Mouse (Mus musculus) T-cell, adult 2 months (primary cell): Measurements from ENCODE around the gene Kiss1r.
"Not testable (repeated sequence)": the region's sequence is repeated elsewhere in the genome, so short reads cannot be mapped to it uniquely, and the experiment has no call there.

Experiments
- DNase-seq: peaks from one replicate; pipeline ENCODE4 v3.0.0; 2022; ENCODE audit warnings: low spot score

The Kiss1r gene

DNA sequence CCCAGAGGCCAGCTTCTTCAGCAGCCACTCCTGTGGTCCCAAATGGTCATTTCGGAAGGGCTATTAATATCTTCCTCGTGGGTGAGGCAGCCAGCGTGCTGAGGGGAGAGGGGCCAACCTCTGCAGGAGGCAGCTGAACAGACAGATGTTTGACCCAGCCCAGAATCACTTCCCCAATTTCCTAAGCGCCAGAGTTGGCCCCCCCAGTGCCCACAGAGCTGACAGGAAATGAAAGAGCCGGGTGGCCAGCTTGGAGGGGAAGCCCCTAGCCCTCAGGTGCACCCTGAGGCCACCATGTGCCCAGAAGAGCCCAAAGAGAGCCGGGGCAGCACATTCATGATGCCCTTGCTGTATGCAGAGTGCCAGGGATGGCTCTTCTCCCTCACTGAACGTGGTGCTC lies 24.0 kb downstream of the Kiss1r start:
- no peak for DNase-seq

DNA sequence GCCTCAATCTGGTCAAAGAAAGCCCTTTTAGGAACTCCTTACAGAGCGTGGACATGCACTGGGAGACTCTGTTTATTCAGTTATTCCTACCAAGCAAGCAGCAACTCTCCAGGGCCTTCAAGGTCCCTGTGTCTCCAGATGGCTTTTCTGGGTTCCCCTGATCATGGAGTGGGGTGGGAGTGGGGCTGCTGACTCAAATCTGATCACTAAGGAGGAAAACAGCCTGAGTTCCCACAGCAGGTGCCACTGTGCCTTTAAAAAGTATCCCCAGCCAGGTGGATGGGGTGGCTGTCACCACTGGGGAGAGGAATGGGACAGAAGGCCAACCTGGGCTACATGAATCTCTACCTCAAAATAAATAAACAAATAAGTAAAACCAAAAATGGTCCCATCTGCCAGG lies 26.2 kb downstream of the Kiss1r start:
- DNase-seq = no peak

DNA sequence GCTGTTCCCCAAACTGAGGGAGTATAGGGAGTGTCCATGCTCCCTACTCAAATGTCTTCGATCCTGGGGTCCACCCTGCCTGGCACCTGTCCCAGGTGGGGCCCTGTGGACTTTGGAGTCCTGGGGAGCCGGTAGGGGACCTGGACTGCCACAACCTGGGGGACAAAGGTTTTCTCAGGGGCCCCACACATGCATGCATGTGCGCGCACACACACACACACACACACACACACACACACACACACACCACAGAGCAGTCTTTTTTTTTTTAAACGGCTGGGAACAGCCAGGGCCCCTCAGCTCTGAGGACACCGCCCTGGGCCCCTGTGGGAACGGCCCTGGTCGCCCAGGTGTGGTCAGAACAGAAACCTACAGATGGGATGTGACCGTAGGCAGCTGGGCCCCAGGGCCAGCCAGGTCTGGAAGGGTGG lies 26.7 kb downstream of the Kiss1r start:
- DNase-seq = no peak

DNA sequence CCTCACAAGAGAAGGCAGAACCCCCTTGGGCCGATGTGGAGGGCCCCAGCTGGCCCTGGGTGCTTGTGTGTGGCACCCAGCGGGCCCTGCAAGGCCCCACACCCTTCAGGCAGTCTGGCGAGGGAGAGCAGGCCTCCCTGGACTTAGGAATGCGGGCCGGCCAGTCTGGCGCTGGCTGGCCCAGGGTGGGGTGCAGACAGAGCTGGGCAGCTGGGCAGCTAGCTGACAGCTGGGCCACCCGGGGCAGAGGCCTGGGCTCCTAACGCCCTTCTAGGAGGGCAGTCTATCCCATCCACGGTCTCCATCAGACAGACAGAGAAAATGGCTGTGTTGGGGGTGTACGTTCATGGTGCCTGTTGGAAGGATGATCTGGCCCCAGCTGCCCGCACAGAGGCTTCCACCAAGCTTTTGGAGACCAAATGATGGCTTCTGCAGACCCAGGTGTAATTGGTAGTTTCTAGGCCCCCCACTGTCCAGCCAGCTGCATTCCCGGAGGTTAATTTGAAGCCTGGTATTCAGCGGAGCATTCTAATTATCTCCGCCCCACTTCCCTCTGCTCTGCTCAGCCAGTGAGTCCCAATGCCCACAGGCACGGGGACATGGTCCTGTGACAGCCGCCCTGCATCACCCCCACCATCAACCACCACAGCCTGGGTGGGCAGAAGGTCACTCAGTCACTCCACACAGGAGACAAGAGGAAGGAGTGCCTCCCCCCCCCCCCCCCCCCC lies 28.9 kb downstream of the Kiss1r start:
- no peak for DNase-seq

DNA sequence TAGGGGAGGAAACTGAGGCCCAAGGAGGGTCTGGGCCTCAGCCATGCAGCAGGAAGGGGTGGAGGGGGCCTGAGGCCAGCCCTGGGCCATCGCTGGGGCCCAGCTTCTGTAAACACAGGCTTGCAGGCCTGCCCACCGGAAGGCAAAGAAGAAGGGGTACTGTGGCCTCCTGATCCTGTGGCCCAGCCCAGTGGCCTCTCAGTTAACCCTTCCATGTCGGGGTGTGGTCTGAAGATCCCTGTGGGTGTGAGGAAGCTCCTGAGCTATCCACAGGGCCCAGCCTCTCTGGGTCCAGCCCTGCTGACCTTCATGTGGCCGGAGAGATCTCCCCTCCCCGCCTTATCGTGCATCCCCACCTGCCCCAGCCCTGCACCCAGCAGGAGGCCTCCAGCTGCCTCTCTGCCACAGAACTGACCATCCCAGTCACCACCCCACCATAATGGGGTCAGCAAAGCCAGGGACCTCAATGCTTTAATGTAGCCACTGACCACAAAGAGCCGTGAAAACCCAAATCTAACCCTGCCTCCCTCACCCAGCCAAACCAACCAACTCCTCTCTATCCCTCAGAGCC lies 30.1 kb downstream of the Kiss1r start:
- no peak for DNase-seq

DNA sequence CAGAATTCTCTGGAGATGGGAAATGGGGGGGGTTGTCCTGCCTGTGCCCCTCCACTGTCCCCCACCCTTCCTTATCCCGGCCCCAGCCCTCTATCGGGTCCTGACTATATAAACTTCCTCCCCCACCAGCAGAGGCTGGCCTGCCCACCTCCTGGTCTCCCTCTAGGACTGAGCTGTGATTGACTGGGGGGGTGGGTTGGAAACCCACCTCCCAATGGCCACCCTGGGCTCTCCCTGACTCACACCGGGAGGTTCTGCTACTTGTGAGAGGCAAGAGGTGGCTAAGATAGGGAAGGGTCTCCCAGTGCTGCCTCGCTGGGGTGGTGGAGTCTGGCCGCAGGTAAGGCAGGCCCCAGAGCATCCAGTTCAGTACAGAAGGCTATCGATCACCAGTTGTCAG lies 30.7 kb downstream of the Kiss1r start:
- DNase-seq = no peak

DNA sequence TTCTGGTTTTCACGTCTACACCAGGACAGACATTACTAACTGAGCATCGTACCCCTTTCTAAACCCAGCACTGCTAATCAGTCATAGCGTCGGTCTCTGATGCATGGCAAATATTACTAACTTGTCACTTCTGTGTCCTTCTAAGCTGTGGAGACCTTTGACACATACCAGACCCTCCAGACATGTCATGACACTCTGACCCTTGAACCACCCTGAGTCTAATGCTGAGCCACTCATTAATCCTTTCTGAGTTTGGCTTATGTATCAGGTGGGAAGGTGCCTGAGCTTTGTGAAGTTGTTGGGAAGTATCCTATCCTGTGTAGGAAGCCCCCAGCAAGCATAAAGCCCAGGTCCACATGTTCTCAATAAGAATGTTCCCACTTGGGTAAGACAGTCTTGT lies 33.1 kb downstream of the Kiss1r start:
- no peak for DNase-seq

DNA sequence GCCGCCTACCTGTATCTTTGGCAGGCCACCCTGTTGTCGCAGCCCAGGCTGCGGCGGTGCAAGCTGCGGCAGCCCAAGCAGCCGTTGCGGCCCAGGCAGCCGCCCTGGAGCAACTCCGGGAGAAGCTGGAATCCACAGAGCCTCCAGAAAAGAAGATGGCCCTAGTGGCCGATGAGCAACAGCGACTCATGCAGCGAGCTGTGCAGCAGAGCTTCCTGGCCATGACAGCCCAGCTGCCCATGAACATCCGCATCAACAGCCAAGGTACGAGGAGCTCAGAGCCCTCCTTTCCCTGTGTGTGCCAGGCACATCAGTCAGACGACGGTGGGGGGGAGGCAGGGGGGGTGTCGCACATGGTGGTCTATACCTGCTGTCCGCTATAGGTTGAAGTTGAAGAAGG lies 33.9 kb downstream of the Kiss1r start:
- DNase-seq = no peak

DNA sequence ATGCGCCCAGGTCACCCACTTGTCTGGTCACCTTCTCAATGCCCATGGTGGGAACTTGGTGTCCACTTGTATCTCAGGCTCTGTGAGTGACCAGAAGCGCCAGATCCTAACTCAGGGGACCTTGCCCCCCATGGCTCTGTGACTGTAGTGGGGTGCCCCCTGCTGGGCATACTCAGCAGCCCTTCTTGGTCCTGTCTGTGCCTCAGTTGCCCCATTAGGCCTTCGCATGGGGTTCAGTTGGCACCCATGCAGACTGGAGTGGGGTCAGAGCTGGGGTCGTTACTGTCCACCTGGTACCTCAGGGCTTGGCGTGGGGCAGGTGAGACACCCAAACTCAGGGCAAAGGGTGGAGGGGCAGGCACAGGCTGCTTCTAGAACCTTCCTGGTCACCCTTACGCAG lies 37.2 kb downstream of the Kiss1r start:
- DNase-seq = peak; percentile 18

DNA sequence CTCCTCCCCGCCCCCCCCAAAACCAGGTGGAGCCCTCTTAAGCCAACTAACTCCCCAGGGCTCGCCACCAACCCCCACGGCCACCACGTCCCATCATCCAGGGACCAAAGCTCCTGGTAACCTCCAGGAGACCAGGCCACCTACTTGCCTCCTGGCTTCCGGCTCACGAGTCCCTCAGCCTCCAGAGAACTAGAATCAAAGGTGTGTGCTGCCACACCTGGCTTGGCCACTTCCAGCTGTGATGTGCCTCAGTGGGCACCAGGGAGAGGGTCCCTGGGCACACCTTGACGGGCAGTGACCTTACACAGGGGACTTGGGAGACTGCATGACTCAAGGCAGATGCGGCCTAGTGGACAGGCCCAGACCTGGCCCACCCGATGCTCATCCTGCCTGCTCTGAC lies 38.9 kb downstream of the Kiss1r start:
- DNase-seq = no peak

DNA sequence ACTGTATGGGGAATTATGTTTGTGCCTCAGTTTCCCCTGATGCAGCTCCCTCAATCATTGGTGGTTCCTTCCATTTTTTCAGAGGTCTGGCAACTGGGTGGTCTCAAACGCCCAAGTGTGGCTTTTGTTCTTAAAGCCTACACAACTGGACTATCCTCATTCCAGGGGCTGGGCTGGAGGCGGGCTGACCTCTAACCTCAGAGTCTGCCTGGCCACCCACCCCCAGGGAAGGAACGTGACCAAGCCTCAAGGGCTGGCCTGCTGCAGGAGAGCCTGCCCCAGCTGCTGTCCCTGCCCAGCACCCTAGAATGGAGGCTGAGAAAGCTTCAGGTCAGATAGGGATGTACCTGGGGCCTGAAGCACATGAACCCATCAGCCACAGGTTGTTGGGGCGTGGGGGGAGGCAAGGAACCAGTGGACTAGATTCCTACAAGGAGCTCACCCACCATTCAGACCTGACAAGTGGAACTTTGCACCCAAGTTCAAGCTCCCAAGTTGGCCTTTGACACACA lies 39.9 kb downstream of the Kiss1r start:
- DNase-seq = no peak

DNA sequence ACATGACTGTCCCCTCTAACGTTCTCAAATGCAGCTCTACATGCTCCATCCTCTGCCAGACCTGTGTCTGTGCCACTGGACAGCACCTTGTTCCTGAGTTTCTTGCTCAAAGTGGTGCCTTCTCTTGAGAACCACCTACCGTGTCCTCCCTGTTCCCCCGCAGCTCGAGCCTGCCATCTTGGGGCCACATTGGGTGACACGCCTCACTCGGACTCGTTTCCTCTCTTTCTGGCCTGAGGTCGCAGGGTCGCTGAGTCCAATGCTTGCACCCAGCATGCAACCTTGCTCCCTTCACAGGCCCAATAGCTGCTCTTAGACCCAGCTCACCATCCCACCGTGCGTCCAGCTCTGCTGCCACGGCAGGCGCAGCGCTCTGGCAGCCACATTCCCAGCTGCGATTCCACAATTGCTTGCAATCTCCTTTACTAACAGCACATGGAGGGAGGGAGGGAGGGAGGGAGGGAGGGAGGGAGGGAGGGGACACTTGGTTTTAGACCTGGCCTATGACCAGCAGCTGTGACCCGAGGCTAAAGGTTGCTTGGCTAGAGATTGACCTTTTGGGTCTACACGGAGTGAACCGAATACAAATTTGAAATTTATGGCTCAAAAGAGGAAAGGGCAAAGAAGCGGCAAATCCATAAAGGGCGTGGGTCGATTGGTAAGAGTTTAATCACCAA lies 41.5 kb downstream of the Kiss1r start:
- DNase-seq = peak; percentile 72

DNA sequence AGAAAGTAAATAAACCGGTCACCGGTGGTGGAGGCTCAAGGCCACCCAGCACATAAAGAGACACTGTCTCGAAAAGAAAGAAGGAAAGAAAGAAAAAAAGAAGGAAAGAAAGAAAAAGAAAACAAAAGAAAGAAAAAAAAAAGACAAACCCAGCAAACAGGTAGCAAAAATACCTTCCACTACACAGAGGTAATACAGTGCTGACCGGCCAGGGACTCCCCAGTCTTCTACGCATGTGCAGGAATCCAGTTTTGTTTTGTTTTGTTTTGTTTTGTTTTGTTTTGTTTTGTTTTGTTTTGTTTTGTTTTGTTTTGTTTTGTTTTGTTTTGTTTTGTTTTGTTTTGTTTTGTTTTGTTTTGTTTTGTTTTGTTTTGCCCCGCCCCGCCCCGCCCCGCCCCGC lies 42.6 kb downstream of the Kiss1r start:
- not testable (repeated sequence) for DNase-seq

DNA sequence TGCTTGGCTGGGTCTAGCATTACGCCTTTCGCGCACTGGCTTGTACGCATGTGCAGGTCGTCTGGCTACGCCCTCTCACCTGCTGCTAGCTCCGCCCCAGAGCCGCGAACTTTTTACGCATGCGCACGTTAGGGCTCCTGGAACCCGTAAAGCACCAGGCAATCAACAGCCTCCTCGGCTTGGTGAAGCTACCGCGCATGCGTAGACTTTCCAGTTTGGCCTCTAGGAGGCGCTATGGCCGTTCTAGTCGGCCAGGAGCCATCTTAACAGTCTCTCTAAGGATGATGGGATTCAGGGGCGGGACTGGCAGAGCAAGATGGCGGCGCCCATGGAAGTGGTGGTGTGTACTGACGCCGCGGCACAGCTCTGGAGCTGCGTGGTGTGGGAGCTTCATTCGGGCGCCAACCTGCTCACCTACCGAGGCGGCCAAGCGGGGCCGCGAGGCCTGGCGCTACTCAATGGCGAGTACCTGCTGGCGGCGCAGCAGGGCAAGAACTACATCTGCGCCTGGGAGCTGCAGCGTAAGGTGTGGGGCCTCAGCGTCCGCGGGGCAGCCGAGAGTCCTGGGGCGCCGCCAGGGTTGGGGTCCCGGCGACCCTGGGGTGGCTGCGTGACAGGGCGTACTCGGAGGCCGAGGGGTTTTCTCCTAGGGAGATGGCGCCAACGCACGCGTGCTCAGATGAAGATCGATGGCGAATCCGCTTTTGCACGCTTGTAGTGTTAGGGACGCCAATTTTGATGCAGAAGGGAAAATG lies 43.3 kb downstream of the Kiss1r start, which contains the start of gene Wdr18:
Gene Wdr18, plus strand, starts transcription at position 306 of the 755 bp plus-strand sequence.
- peak; percentile 100 for DNase-seq

DNA sequence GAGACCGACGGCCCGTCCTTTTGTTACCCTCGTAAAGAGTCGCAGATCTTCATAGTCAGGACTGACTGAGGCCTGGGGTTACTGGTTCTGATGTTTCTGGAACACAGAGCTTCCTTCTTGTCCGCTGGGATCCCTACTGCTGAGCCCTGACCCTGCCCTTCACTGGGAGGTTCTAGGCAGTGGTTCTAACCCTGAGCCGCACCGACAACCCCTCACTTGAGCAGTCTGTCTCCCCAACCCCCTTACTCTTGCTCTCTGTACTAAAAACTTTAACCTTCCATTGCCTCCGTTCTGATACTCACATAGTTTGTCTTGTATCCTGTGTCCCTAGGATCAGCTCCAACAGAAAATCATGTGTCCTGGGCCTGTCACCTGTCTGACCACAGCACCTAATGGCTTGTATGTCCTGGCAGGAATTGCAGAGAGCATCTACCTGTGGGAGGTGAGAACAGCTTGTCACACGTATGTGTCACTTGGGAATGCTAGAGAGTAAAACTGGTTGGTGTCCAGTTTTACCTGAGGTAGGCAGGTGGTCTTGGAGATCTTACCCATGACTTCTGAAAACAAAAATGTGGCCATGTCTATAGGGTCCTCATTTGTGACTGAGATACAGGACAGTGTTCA lies 44.0 kb downstream of the Kiss1r start:
- DNase-seq = no peak

DNA sequence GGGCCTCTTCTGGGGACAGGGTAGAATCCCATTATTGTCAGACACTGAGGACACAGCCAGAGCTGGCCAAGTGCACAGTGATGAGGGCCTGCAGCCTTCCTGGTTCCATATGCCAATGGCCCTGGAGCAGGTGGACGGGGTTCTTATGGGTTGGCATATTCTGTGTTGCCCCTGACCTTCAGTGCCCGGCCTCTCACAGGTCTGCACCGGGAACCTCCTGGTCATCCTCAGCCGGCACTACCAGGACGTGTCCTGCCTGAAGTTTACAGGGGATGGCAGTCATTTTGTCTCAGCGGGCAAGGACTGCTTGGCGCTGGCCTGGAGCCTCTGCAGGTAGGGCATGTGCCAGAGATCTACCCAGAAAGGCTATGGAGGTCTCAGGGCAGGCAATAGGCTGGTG lies 48.0 kb downstream of the Kiss1r start:
- no peak for DNase-seq

DNA sequence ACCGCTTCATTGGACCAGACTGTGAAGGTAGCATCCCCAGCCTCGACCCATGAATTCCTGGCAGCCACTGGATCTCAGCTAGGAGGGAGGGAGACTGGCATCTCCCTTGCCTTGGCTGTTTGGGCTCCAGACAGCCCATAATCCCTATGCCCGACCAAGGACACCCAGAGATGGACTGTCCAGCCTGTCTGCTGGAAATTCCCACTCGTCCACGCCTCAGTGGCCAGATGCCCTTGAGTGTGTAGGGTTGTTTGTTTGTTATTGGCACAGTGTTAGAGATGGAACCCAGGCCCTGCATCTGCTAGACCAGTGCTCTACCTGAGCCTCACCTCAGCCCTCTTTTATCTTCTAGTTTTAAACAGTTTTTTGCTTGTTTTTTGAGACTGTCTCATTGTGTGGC lies 48.6 kb downstream of the Kiss1r start:
- no peak for DNase-seq

DNA sequence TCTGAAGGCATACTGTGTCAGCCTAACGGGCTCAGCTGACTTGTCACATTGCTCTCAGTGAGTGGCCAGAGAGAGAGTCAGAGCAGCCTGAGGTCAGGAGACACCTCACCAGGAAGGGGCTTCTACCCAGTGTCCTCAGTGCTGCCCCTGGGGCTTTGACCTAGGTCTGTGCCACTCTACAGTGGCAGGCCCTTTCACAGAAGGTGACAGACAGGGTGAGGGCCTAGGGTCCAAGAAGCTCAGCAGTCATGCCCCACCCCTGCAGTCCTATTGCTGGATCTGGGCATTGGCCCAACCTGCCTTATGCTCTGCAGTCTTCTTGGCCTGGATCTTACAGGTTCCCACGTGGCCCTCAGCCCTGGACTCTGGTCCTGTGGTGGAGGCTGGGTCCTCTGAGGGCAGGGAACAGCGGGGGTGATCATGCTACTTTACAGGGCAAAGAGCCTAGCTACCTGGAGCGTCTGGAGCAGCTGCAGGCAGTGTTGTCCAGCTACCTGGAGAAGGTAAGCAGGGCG lies 50.2 kb downstream of the Kiss1r start:
- no peak for DNase-seq

DNA sequence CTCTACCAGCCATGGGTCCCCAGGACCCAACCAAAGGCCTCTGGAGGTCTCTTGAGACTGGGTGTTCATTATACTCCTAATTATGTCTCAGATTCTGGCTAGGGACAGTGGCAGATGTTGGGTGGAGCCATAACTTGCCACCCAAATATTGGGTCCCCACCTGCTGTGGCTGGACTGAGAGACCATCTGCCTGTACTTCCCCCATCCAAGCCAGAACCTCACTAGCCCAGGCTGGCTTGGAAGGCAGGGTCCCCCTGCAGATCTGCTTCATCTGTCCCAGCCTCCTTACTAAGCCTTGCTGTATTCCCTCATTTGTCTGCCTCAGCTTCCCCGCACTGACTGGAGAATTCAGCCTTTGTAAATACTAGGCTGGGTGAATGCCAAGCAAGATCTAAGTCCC lies 51.4 kb downstream of the Kiss1r start:
- DNase-seq = no peak

DNA sequence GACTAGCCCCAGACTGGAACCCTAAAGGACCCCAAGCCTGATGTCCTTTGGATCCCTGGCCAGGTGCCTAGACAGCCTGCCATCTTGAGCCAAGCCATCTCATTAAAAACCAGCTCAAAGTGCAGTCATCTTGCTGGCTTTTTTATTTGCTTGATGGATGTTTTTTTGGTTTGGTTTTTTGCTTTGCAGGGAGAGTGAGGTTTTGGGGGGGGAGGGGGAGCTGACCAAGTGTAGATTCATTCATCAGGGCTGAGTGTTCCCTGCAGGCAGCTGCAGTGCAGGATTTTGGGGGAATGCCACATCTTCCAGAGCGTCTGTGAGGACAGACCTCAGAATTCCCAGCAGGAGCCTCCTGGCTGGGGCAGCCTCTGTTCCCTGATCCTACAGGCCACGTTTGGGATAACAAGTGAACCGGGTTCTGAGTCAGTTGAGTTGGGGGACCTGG lies 52.4 kb downstream of the Kiss1r start:
- no peak for DNase-seq

DNA sequence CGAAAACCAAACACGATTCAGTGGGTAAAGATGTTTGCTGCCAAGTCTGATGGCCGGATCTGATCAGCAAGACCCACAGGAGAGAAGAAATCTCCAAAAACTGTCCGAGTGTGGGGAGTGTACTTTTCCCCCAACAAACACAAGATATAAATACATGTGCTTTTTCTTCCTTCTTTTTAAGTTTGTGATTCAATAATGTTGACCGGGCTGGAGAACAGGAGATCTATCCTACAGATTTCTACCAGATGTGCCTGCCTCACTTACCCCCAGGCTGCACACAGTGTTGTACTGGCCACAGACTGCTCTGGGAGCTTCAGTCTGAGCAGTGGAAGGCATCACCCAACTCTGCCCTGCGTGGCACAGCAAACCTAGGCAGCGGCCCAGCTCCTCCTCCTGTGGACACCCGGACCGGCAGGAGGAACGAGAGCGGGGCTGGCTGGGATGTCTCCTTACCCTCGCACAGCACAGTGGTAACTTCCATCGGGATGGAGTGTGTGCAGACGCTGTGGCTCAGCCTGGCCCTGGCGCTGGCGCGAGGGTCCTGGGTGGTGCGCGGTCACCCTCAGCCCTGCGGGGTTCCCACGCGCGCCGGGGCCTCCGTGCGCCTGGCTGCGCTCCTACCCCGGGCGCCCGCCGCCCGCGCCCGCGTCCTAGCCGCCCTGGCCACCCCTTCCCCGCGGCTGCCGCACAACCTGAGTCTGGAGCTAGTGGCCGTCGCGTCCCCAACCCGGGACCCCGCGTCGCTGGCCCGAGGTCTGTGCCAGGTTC lies 53.8 kb downstream of the Kiss1r start, which contains the start of gene Grin3b:
Gene Grin3b, plus strand, starts transcription at position 301 of the 768 bp plus-strand sequence.
- no peak for DNase-seq
